Mouse (Mus musculus) urinary bladder, postnatal 4 days (tissue): ENCODE results near the gene Runx2.

Source experiments
- DNase-seq, 2 experiments: peaks; one replicate each; pipeline ENCODE4 v3.0.0; 2021 to 2022; ENCODE audit warnings: low spot score in 2 of 2

The Runx2 gene

DNA sequence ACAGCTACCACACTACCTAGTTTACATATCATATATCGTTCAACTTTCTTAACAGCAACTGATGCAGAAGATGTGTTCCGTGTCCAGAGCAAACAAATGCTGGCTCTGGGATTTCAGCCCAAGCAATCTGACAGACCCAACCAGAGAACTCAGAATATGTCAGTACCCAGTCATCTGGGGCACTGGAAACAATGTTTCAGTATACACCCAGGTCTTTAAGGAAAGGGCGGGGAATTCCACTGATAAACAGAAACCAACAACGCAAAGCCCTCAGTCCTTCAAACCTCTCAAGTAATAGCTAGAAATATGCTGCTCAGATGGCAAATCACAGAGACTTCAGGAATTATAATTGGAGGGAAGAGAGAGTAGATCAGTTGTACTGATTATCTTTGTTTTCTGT, 100.5 kb downstream of the Runx2 start:
- no peak for DNase-seq

DNA sequence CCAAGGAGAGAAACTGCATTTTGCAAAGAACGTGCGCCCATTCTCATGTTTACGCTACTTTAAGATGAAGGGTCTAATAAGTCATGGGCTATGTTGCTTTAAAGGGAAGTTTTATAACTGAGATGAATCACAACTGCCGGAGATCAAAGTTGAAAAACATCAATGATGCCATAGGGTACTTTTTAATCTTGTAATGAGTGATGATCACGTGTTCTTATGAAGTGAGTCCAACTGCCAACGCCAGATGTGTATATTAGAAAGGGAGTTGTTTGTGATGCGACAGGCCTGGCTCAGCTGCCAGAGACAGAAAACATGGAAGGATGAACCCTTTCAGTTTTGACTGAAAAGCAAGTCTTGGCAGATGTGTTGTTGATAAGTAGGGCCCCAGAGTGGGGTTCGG, 101.2 kb downstream of the Runx2 start:
- no peak for DNase-seq

GRCm38 (mm10) chr17:44709516-44710252, 104.9 kb downstream of the Runx2 start:
- DNase-seq = peak; percentile 58 to 69

DNA sequence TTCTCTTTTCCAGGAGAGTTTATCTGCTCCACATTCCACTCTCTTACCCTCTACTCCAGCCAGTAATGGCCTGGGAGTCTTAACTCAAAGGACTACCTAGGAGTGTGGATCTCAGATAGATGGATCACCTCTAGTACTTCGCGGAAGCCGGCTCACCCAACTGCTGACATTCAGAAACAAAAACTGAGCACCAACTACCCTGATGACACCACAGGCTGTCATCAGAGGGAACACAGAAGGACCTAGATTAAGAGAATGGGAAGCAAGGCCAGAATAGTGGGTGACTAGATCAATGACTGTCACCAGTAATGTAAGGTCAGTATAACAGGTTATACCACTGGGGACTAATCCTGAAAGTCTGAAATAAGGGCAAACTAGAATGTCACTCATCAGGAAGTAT, 106.6 kb downstream of the Runx2 start:
- no peak for DNase-seq

DNA sequence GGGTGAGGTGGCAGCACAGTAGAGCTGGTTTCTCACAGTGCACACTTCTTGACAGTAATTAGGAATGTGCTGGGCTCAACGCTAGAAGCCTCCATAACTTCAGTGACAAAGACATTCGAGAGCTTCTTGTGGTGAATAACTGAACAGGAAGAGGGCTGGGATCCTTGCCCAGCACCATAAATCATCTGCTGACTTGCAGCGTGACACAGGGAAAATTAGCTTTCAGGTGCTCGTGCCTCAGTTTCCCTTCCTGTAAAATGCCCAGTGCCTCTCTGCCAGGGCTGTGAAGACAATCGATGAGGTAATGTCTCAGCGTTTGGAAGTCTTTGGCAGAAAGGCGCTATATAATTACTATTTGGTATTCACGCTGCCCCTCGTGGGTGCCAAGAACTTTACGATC, 108.1 kb downstream of the Runx2 start:
- no peak for DNase-seq

GRCm38 (mm10) chr17:44702506-44703298, 111.9 kb downstream of the Runx2 start:
- no peak for DNase-seq

- no peak for DNase-seq
Observed at GRCm38 (mm10) chr17:44701531-44701930, 113.1 kb downstream of the Runx2 start.

- no peak for DNase-seq
Observed at GRCm38 (mm10) chr17:44700326-44700725, 114.3 kb downstream of the Runx2 start.

DNA sequence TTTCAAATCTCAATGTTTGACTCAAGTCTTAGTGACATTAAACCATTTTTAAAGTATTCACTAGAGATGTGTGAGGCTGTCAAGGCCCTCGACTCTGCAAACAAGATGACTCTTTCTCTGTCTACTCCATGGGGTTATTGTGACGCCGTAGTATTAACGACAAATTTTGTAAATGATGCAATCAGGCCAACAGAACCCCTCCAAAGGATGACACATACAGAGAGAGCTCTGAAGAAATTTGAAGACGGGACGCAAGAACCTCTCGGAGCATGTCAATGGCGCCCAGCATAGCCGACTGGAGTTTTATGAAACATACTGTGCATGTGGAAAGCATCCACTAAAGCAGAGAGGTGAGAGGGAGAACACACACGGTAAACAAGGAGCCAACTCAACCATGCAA, 117.5 kb downstream of the Runx2 start:
- no peak for DNase-seq

GRCm38 (mm10) chr17:44693552-44693951, 121.0 kb downstream of the Runx2 start:
- no peak for DNase-seq

- DNase-seq = no peak
Observed at GRCm38 (mm10) chr17:44691517-44691916, 123.1 kb downstream of the Runx2 start.

DNA sequence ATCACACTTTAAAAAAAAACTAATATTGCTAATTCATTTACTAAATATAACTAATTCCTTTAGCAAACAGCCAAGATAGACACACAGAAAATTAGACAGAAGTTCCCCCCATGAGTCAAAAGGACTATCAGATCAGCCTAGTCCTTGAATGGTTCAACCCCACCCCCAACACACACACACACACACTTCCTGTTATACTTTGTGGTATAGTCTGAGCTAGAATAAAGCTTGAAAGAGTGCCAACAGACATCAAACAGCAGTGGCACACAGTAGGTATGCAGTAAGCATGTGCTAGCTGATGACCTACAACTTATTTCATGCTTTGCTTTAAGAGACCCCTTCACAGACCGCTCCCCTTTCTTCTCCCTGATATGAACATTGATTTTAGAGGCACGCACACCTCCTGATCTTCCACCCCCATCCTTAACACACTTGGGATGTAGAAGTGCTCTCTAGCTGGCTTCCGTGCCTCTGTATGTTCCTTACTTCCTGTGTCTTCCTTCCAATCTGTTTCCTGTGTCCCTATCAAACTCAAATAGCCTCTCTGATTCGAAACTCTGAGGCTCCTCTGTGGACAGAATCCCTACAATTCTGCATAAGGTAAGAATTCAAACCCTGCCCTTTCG, 124.1 kb downstream of the Runx2 start:
- no peak for DNase-seq

GRCm38 (mm10) chr17:44688306-44688705, 126.3 kb downstream of the Runx2 start:
- DNase-seq = no peak

DNA sequence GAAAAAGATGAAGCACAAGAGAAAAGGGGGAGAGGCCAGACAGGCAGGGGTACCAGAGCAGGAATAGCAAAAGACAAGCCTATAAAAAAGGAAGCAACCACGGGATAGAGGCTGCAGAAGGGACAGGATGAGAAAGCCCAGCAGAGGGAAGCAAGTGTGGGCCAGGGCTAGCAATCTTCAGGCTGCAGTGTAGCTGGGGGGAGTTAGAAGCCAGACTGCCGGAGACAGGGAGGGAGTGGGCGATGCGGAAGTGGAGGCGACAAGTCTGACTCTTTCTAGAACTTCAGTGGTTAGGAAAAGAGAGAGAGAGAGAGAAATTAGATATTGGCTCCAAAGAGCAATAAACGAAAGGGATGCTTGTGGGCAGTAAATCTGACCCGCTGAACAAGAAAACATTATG, 129.1 kb downstream of the Runx2 start:
- no peak for DNase-seq

DNA sequence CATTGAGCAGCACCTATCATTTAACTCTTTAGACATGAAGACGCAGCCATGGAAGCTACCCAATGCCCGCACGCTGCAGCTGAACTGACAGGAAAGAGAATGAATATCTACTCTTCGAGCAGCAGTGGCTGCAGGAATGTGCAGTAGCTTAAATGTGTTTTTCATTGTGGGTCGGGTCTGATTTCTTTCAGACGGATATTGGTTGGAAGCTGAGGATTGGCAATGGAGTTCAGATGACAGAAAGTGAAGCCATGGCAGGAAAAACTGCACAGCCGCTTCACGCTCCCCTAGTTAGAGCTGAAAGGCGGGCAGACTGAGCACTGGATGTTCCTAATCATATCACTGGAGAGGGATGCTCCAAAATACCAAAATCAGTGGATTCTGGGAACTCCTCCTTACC, 131.6 kb downstream of the Runx2 start:
- DNase-seq = no peak

GRCm38 (mm10) chr17:44677782-44678181, 136.8 kb downstream of the Runx2 start:
- DNase-seq = no peak

DNA sequence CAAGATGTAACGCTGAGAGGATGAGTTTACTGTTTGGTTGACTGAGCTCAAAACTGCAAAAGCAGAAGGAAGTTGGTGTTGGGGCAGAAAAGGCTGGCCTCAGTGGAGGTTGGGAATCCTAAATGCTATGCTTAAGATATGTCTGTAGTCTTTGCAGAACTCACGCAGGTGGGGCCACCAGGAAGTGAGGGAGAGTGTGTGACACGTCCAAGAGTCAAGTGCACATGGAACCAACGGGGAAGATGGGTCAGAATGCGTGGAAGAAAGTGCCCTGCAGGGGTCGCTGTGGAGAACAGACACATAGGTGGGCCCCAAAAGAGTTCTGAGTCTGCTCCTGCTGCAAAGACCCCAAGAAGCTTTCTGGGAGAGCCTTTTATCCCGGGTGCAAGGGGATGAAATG, 141.8 kb downstream of the Runx2 start:
- DNase-seq = no peak

DNA sequence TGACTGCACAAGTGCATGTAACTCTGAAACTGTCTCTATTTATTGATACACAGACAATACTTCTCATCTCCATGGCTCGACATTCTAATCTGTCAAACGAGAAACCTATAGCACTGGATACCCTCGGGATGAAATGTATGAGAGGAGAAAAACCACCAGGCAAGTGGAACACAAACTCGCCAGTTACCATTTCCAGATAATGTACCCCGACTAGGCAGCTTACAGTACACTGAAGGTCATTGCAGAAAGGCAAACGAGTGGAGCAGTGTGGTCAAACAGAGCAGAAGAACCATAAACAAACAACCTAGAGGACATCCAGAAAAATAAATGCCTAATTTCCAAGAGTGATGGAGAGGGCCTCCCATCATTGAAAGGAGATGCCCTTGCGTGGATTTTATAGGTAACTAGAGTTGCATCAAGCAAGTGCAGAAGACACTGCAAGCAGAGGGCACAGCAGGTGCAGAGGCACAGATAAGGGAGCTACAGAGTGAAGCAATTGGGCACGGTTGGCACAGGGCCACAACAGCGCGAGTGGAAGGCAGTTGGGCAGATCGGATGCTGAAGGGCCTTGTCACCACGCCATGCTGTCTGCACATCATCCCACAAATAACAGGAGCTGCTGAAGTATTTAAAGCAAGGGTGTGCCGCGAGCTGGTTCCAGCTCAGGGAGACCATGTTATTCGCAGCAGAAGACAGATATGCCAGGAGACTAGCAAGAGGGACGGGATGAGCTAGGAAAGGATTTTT, 142.5 kb downstream of the Runx2 start:
- DNase-seq = no peak

DNA sequence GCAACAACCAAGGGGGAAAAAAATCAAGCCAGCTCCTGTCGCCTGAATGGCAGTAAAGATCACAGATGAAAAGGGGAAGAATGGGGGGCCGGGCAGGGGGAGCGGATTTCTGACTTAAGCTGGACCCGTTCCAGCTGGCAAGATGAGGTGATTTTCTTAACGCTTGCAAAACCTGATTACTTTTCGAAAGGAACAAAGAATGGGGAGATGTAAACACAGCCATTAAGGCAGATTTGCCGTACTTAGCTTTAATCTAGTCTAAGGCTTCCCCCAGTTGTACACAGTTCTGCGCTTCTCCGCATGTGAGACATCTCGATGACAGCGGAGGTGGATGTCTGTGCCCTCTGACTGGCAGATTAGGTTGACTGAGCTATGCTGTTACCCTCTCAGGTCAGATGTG, 144.6 kb downstream of the Runx2 start:
- DNase-seq = no peak

DNA sequence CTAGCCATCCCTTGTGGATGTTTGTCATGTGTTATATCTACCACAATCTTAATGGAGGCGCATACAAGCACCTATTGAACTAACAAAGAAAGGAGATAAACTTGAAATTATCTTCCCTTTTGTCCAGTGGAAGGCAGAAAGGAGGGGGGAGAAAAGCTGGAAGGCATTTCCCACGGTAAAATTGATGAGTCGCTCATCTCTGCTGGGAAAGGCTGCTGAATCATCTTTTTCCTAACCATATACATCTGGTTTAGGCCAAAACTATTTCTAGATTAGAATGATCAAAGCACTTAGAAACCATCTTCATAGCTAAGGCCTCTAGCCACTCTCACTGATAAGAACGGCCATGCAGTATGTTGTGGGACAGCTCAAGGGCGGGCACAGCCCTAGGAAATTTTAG, 147.3 kb downstream of the Runx2 start:
- no peak for DNase-seq

GRCm38 (mm10) chr17:44663872-44664271, 150.7 kb downstream of the Runx2 start:
- DNase-seq = no peak

GRCm38 (mm10) chr17:44663208-44663607, 151.4 kb downstream of the Runx2 start:
- DNase-seq = no peak
